Mouse (Mus musculus): ENCODE measurements around the gene Lmntd1. TPM values are rescaled to one million over a fixed set of nuclear protein-coding genes. Genes with fewer than 3 reads are reported as not detected.

Lmntd1 gene
- polyA plus RNA-seq, 1 experiment from 2014 or later, result not detected

GRCm38 (mm10) chr6:145438851-145439250, 175.3 kb downstream of the Lmntd1 start:
- Histone ChIP-seq H3K9me3 (replicated peaks) (no peaks in the 10 kb centered on the region), H3K9ac (no peak overlapping the region), H3K4me3 (no peak overlapping the region), H3K27ac (no peak overlapping the region), H3K27me3 (replicated peaks) (no peaks in the 10 kb centered on the region), H3K4me2 (no peak overlapping the region), H3K36me3 (no peaks in the 10 kb centered on the region), H3K4me1 (no peaks in the 10 kb centered on the region)
- WGBS (ENCODE audit: insufficient replicate concordance), result 64% methylated on average over 5 of the region's 5 CpGs
- no peak for ATAC-seq

DNA sequence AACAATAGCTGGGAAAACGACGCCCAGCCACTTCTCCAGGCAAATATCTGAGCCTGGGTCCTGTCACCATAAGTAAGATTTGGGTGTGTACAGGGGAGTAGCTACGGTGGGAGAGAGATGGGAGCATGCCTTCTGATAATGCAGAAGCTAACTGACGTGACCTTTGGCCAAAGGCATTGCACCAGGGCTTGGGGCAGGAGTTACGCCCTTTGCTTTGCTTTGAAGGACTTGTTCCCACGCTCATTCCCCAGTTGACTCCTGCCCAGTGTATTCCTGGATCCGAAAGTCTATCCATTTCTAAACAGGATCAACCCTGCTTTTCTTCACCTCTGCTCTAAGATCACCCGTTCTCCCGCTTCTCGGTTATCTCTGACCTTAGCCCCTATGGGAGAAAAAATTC, 178.4 kb downstream of the Lmntd1 start:
- no peak for ATAC-seq
- H3K4me3 ChIP-seq, result no peak overlapping the region
- no peaks in the 10 kb centered on the region for H3K27me3 ChIP-seq (replicated peaks)
- no peaks in the 10 kb centered on the region for H3K4me1 ChIP-seq
- H3K36me3 ChIP-seq, result no peaks in the 10 kb centered on the region
- no peak overlapping the region for H3K9ac ChIP-seq
- no peaks in the 10 kb centered on the region for H3K9me3 ChIP-seq (replicated peaks)
- no peak overlapping the region for H3K4me2 ChIP-seq
- 59% methylated on average over 10 of the region's 10 CpGs for WGBS (ENCODE audit: insufficient replicate concordance)
- no peak overlapping the region for H3K27ac ChIP-seq

DNA sequence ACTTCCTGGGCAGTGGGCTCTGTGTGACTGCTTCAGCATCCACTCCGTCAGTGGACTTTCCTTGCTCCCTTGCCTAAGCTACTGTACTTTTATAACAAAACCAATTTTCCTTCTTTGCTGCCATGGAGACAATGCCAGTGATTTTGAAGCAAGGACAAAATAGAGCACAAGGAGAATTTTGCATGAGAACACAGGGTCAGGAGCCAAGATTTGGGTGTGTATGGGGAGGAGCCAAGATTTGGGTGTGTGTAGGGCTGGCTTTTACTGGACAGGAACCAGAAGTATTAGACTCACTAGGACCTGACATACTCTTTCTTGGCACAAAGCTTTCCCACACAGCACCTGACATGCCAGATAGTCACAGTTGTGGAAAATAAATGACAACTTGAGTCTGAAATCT, 179.0 kb downstream of the Lmntd1 start:
- WGBS (ENCODE audit: insufficient replicate concordance), result 60% methylated on average over 1 of the region's 1 CpGs
- H3K27ac ChIP-seq, result no peak overlapping the region

DNA sequence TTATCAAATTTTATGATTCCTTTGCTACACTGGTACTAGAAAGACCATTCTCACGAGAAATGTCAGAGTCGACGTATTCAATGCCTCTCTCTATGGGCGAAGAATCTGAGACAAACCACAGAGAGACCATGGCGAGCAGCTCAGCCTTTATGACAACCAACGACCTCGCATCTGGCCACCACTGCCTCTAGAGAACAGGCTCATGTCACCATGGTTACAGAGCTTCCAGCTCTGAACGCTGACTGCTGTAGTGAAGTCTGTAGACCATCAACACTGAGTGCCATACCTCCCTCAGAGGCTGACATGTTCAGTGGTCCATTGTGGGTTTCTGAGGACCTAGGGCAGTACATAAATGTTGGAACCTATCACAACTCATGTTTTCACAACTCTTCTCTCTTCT, 180.2 kb downstream of the Lmntd1 start:
- Histone ChIP-seq H3K9ac (no peak overlapping the region), H3K27me3 (replicated peaks) (no peaks in the 10 kb centered on the region), H3K4me3 (no peak overlapping the region), H3K36me3 (no peaks in the 10 kb centered on the region), H3K4me1 (no peaks in the 10 kb centered on the region), H3K9me3 (replicated peaks) (no peaks in the 10 kb centered on the region), H3K27ac (no peak overlapping the region), H3K4me2 (no peak overlapping the region)
- 74% methylated on average over 8 of the region's 8 CpGs for WGBS (ENCODE audit: insufficient replicate concordance)
- no peak for ATAC-seq

More for the DNA sequence above, 179.0 kb downstream of the Lmntd1 start:
- H3K4me3 ChIP-seq, result no peak overlapping the region
- no peak for ATAC-seq
- no peak overlapping the region for H3K4me2 ChIP-seq
- no peaks in the 10 kb centered on the region for H3K9me3 ChIP-seq (replicated peaks)
- H3K27me3 ChIP-seq (replicated peaks), result no peaks in the 10 kb centered on the region
- no peaks in the 10 kb centered on the region for H3K36me3 ChIP-seq
- H3K4me1 ChIP-seq, result no peaks in the 10 kb centered on the region
- H3K9ac ChIP-seq, result no peak overlapping the region

GRCm38 (mm10) chr6:145432711-145433708, 181.1 kb downstream of the Lmntd1 start:
- Histone ChIP-seq H3K4me2 (no peak overlapping the region), H3K27me3 (replicated peaks) (no peaks in the 10 kb centered on the region), H3K9me3 (replicated peaks) (no peaks in the 10 kb centered on the region), H3K4me1 (no peaks in the 10 kb centered on the region), H3K9ac (no peak overlapping the region), H3K27ac (no peak overlapping the region), H3K36me3 (no peaks in the 10 kb centered on the region), H3K4me3 (no peak overlapping the region)
- WGBS (ENCODE audit: insufficient replicate concordance), result 67% methylated on average over 11 of the region's 11 CpGs
- no peak for ATAC-seq

DNA sequence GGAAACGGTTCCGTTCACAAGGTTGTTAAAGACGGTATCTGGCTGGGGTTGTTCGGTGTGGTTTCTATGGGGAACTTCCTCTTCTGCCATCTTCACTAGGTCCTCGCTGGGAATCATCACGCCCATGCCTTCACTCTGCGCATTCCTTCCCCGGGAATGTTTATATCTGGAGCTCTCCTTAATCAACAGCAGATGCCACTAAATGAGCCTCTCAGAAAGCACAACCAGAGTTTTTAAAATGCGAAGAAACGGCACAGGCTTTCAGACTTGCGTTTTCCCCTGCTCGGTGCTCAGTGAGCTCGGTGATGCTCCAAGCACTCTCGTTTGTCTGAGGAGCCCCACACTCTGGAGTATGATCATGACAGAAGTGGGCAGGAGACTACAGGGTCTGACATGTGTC, 182.4 kb downstream of the Lmntd1 start:
- Histone ChIP-seq H3K4me3 (no peak overlapping the region), H3K27me3 (replicated peaks) (no peaks in the 10 kb centered on the region), H3K4me2 (no peak overlapping the region), H3K9me3 (replicated peaks) (no peaks in the 10 kb centered on the region), H3K27ac (no peak overlapping the region), H3K9ac (no peak overlapping the region), H3K4me1 (no peaks in the 10 kb centered on the region), H3K36me3 (no peaks in the 10 kb centered on the region)
- WGBS (ENCODE audit: insufficient replicate concordance), result 49% methylated on average over 14 of the region's 14 CpGs
- ATAC-seq, result no peak

- H3K4me1 ChIP-seq, result no peaks in the 10 kb centered on the region
- H3K27ac ChIP-seq, result no peak overlapping the region
- H3K9me3 ChIP-seq (replicated peaks), result no peaks in the 10 kb centered on the region
- H3K4me3 ChIP-seq, result no peak overlapping the region
- no peak overlapping the region for H3K9ac ChIP-seq
- 72% methylated on average over 15 of the region's 15 CpGs for WGBS (ENCODE audit: insufficient replicate concordance)
- no peaks in the 10 kb centered on the region for H3K36me3 ChIP-seq
- no peak for ATAC-seq
- no peak overlapping the region for H3K4me2 ChIP-seq
- 0 out of 2 replicates have a peak, but pooled peaks cover 3% of the 10 kb centered on the region for H3K27me3 ChIP-seq (replicated peaks)
Measured at GRCm38 (mm10) chr6:145427411-145427810, 186.7 kb downstream of the Lmntd1 start.

- Histone ChIP-seq H3K27me3 (replicated peaks) (0 out of 2 replicates have a peak, but pooled peaks cover 3% of the 10 kb centered on the region), H3K27ac (no peak overlapping the region), H3K4me2 (no peak overlapping the region), H3K36me3 (no peaks in the 10 kb centered on the region), H3K4me3 (no peak overlapping the region), H3K9ac (no peak overlapping the region), H3K9me3 (replicated peaks) (no peaks in the 10 kb centered on the region), H3K4me1 (no peaks in the 10 kb centered on the region)
- WGBS (ENCODE audit: insufficient replicate concordance), result 68% methylated on average over 10 of the region's 10 CpGs
- no peak for ATAC-seq
Measured at GRCm38 (mm10) chr6:145426501-145426900, 187.6 kb downstream of the Lmntd1 start.

GRCm38 (mm10) chr6:145424156-145424555, 190.0 kb downstream of the Lmntd1 start:
- H3K27ac ChIP-seq, result no peak overlapping the region
- no peaks in the 10 kb centered on the region for H3K36me3 ChIP-seq
- H3K9ac ChIP-seq, result no peak overlapping the region
- ATAC-seq, result no peak
- H3K4me3 ChIP-seq, result no peak overlapping the region
- no peaks in the 10 kb centered on the region for H3K9me3 ChIP-seq (replicated peaks)
- no peaks in the 10 kb centered on the region for H3K4me1 ChIP-seq
- H3K4me2 ChIP-seq, result no peak overlapping the region
- 33% methylated on average over 1 of the region's 1 CpGs for WGBS (ENCODE audit: insufficient replicate concordance)
- H3K27me3 ChIP-seq (replicated peaks), result 0 out of 2 replicates have a peak, but pooled peaks cover 3% of the 10 kb centered on the region

GRCm38 (mm10) chr6:145423484-145423883, 190.6 kb downstream of the Lmntd1 start:
- Histone ChIP-seq H3K36me3 (no peaks in the 10 kb centered on the region), H3K4me1 (no peaks in the 10 kb centered on the region), H3K27ac (no peak overlapping the region), H3K4me2 (no peak overlapping the region), H3K9me3 (replicated peaks) (no peaks in the 10 kb centered on the region), H3K4me3 (no peak overlapping the region), H3K9ac (no peak overlapping the region), H3K27me3 (replicated peaks) (0 out of 2 replicates have a peak, but pooled peaks cover 3% of the 10 kb centered on the region)
- ATAC-seq, result no peak
- 72% methylated on average over 12 of the region's 12 CpGs for WGBS (ENCODE audit: insufficient replicate concordance)

- 0 out of 2 replicates have a peak, but pooled peaks cover 3% of the 10 kb centered on the region for H3K27me3 ChIP-seq (replicated peaks)
- WGBS (ENCODE audit: insufficient replicate concordance), result 74% methylated on average over 9 of the region's 9 CpGs
- no peak overlapping the region for H3K4me3 ChIP-seq
- no peak overlapping the region for H3K4me2 ChIP-seq
- H3K36me3 ChIP-seq, result no peaks in the 10 kb centered on the region
- H3K9ac ChIP-seq, result no peak overlapping the region
- no peaks in the 10 kb centered on the region for H3K9me3 ChIP-seq (replicated peaks)
- no peaks in the 10 kb centered on the region for H3K4me1 ChIP-seq
- H3K27ac ChIP-seq, result no peak overlapping the region
- no peak for ATAC-seq
Measured at GRCm38 (mm10) chr6:145421666-145422065, 192.5 kb downstream of the Lmntd1 start.

DNA sequence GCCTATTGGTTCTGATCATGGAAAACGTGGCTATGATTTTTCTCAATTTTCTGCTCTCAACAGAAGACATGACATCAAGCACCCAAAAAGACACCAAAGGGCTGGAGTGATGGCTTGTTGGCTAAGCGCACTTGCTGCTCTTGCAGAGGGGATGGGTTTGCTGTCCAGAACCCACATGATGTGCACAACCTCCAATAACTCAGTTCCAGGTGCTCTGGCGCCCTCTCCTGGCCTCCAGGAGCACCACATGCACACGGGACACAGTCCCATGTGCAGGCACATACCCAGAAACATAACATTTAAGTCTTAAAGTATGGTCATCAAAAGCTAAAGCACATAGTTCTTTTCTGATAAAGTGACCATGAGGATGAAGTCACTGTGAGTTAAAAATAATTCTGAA, 193.7 kb downstream of the Lmntd1 start:
- no peaks in the 10 kb centered on the region for H3K9me3 ChIP-seq (replicated peaks)
- no peak overlapping the region for H3K9ac ChIP-seq
- no peak overlapping the region for H3K4me2 ChIP-seq
- no peaks in the 10 kb centered on the region for H3K4me1 ChIP-seq
- no peaks in the 10 kb centered on the region for H3K36me3 ChIP-seq
- 0 out of 2 replicates have a peak, but pooled peaks cover 3% of the 10 kb centered on the region for H3K27me3 ChIP-seq (replicated peaks)
- no peak for ATAC-seq
- H3K27ac ChIP-seq, result no peak overlapping the region
- 47% methylated on average over 4 of the region's 4 CpGs for WGBS (ENCODE audit: insufficient replicate concordance)
- H3K4me3 ChIP-seq, result no peak overlapping the region
